Mouse (Mus musculus) lung, postnatal 0 days (tissue): ENCODE measurements at regions not wholly inside any gene's neighbourhood (a gene's known extent, or its start where the extent isn't known, plus 50 kb on each side); places are given as distances from the start of the nearest gene placed in this dataset.
A peak's percentile ranks its signal among the peaks of the same experiment; 100 is the strongest.

Experiments used
- ATAC-seq: fragments of 200-750 bp; cut with Nextera tagmentation; 2 replicates; pipeline ENCODE4 v1.8.0; 2017; ENCODE audit warnings: moderate library complexity
- DNase-seq: peaks from one replicate; pipeline ENCODE4 v3.0.0-alpha.2; 2016; ENCODE audit warnings: low spot score
- H3K27ac ChIP-seq: fragments of 300-500 bp; sonication (generic); 2 replicates; pipeline ENCODE4 v1.5.1; 2014; ENCODE audit warnings: antibody characterized with exemption, mild to moderate bottlenecking, low read length, mixed read lengths
- H3K27me3 ChIP-seq: fragments of 300-500 bp; sonication (generic); replicated peaks from 2 replicates; pipeline ENCODE4 v1.6.1; 2014; ENCODE audit warnings: low read length, mixed read lengths; ENCODE audit not compliant: insufficient read depth
- H3K36me3 ChIP-seq: fragments of 300-500 bp; sonication (generic); 2 replicates; pipeline ENCODE4 v1.6.1; 2014; ENCODE audit warnings: low read length, mixed read lengths; ENCODE audit not compliant: insufficient read depth
- H3K4me1 ChIP-seq: fragments of 300-500 bp; sonication (generic); 2 replicates; pipeline ENCODE4 v1.6.1; 2014; ENCODE audit warnings: antibody characterized with exemption, low read depth, low read length, mixed read lengths; ENCODE audit not compliant: insufficient read depth
- H3K4me2 ChIP-seq: fragments of 300-500 bp; sonication (generic); replicated peaks from 2 replicates; pipeline ENCODE4 v1.6.1; 2014; ENCODE audit warnings: low read depth, mild to moderate bottlenecking, low read length, moderate library complexity, mixed read lengths
- H3K4me3 ChIP-seq: fragments of 300-500 bp; sonication (generic); 2 replicates; pipeline ENCODE4 v1.5.1; 2014; ENCODE audit warnings: low read depth, low read length
- H3K9ac ChIP-seq: fragments of 300-500 bp; sonication (generic); replicated peaks from 2 replicates; pipeline ENCODE4 v1.6.1; 2014; ENCODE audit warnings: low read depth, mild to moderate bottlenecking
- H3K9me3 ChIP-seq: fragments of 300-500 bp; sonication (generic); 2 replicates; pipeline ENCODE4 v1.6.1; 2016; ENCODE audit warnings: low read length, mixed read lengths
- CTCF ChIP-seq: IDR thresholded peaks from 2 replicates; pipeline ENCODE4 v1.5.1; 2016; ENCODE audit warnings: antibody characterized with exemption, mild to moderate bottlenecking
- EP300 ChIP-seq: IDR thresholded peaks from 2 replicates; pipeline ENCODE4 v1.6.1; 2016; ENCODE audit warnings: antibody characterized with exemption, mild to moderate bottlenecking, control low read depth
- WGBS: fragments of 180-500 bp; shearing (Covaris S2); extraction: QIAGEN DNeasy Blood & Tissue Kit; methylation state at CpG from one replicate; pipeline ENCODE4 v1.1.7; 2014; 5-methylcytosine and 5-hydroxymethylcytosine counted together

GRCm38 (mm10) chr13:111979428-111980204 is 170.8 kb upstream of the Map3k1 start:
- Histone ChIP-seq H3K9ac (no peak overlapping the region), H3K4me1 (peaks cover 15% of the 10 kb centered on the region; the same call in 1 of the 2 replicates), H3K27ac (no peak overlapping the region), H3K9me3 (no peaks in the 10 kb centered on the region), H3K36me3 (no peaks in the 10 kb centered on the region), H3K4me3 (no peak overlapping the region), H3K27me3 (no peaks in the 10 kb centered on the region), H3K4me2 (peak overlapping the region; percentile 41)
- 24% methylated on average over 17 of the region's 17 CpGs for WGBS
- ATAC-seq = no peak; the same call in 1 of the 2 replicates
- no peak for DNase-seq
- no peak for TF ChIP-seq CTCF
- no peak for TF ChIP-seq EP300

GRCm38 (mm10) chr13:111980205-111980595 is 171.4 kb upstream of the Map3k1 start:
- DNase-seq (no peak), ATAC-seq (no peak)
- Histone ChIP-seq H3K4me3 (no peak overlapping the region), H3K36me3 (no peaks in the 10 kb centered on the region), H3K4me1 (peaks cover 15% of the 10 kb centered on the region; the same call in 1 of the 2 replicates), H3K9ac (no peak overlapping the region), H3K4me2 (no peak overlapping the region), H3K9me3 (no peaks in the 10 kb centered on the region), H3K27ac (no peak overlapping the region), H3K27me3 (no peaks in the 10 kb centered on the region)
- 75% methylated on average over 12 of the region's 12 CpGs for WGBS
- TF ChIP-seq EP300 = no peak

DNA sequence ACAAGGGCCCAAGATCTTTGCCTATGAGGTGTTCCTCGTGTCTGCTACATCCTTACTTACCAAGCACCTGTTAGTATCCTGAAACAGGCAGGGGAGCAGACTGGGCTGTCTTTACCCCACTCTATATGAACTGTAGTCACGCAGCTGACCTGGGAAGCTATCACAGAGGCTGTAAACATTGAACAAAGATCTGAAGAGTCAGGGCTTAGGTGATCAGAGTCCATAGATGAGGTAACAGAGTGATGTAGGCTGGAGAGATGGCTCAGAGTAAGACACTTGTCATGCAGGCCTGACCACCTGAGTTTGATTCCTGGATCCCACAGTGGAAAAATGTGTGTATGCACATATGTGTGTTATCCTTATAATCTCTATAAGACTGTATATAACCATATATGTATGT is 172.3 kb upstream of the Map3k1 start:
- H3K4me3 ChIP-seq = no peak overlapping the region
- WGBS = 98% methylated on average over 2 of the region's 2 CpGs
- TF ChIP-seq EP300 = no peak
- no peak for TF ChIP-seq CTCF
- no peak for ATAC-seq
- no peak overlapping the region for H3K27ac ChIP-seq
- DNase-seq = no peak
- no peaks in the 10 kb centered on the region for H3K36me3 ChIP-seq
- H3K4me1 ChIP-seq = peaks cover 15% of the 10 kb centered on the region; the same call in 1 of the 2 replicates
- no peaks in the 10 kb centered on the region for H3K27me3 ChIP-seq
- H3K9me3 ChIP-seq = no peaks in the 10 kb centered on the region
- no peak overlapping the region for H3K9ac ChIP-seq
- no peak overlapping the region for H3K4me2 ChIP-seq

DNA sequence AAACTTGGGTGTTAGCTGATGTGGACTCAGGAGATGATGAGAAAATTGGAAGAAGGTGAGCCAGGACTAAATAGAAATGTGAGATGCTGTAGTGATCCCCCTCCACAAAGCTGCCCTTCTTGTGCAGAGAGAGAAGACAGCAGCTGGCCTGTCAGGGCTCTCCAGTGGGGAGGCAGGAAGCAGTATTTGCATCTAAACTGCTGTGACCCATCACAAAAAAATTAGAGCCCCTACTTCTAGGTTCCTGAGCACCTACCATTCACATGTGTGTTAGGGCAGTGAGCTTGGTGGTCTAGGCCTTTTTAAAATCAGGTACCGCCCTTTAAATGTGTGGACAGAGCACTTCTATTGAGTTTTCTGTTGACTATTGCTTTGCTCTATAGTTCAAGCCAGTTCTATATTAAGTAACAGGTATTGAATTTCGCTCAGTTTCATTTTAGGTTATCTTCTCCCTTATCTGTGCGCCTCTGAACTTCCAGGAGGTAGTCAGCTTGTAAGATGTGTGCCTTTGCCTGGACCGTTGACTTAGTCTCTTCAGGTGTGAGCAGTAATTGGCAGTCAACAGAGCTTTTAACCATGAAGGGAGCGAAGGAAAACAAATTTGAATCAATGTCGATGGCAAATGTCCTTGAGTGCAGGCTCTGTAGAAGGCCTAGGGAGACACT is 174.1 kb upstream of the Map3k1 start:
- Histone ChIP-seq H3K4me1 (peaks cover 15% of the 10 kb centered on the region; the same call in 1 of the 2 replicates), H3K9me3 (no peaks in the 10 kb centered on the region), H3K4me3 (no peak overlapping the region), H3K27ac (no peak overlapping the region), H3K36me3 (no peaks in the 10 kb centered on the region), H3K9ac (no peak overlapping the region), H3K27me3 (no peaks in the 10 kb centered on the region), H3K4me2 (no peak overlapping the region)
- ATAC-seq = no peak
- 50% methylated on average over 6 of the region's 6 CpGs for WGBS
- TF ChIP-seq EP300 (no peak), CTCF (no peak)
- no peak for DNase-seq

DNA sequence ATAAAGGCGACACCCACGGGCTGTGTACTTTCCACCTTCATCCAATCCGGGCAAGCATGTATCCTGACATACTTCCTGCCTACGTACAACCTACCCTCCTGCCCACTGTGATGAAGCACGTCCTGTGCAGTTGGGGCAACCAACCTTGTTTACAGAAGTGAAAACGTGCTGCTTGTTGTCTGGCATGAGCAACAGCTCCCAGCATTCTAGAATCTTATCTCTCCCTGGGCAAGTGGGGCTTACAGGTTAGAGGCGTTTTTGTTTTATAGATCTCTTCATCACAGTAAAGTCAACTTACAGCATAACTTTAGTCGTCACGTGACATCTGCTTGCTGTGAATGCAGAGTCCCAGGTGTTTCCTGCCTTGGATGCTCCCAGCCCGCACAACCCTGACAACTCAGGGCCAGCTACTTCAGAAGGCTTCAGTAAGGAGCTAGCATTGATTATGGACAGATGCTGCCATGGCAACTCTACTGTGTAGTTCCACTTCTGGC is 175.3 kb upstream of the Map3k1 start:
- Histone ChIP-seq H3K27me3 (no peaks in the 10 kb centered on the region), H3K4me2 (0 out of 2 replicates have a peak overlapping the region, but pooled peaks have one; percentile 17), H3K9me3 (no peaks in the 10 kb centered on the region), H3K9ac (no peak overlapping the region), H3K4me3 (no peak overlapping the region), H3K4me1 (peaks cover 7% of the 10 kb centered on the region; the same call in 1 of the 2 replicates), H3K27ac (no peak overlapping the region), H3K36me3 (no peaks in the 10 kb centered on the region)
- ATAC-seq = peak; percentile 86
- peak; percentile 48 for DNase-seq
- 22% methylated on average over 10 of the region's 10 CpGs for WGBS
- TF ChIP-seq CTCF (no peak), EP300 (no peak; the same call in 1 of the 2 replicates)

GRCm38 (mm10) chr13:111985406-111985805 is 176.6 kb upstream of the Map3k1 start:
- no peak overlapping the region for H3K9ac ChIP-seq
- no peak overlapping the region for H3K4me3 ChIP-seq
- no peak for TF ChIP-seq EP300
- TF ChIP-seq CTCF = no peak
- no peak overlapping the region for H3K4me2 ChIP-seq
- ATAC-seq = no peak
- no peaks in the 10 kb centered on the region for H3K4me1 ChIP-seq
- no peaks in the 10 kb centered on the region for H3K9me3 ChIP-seq
- H3K27me3 ChIP-seq = no peaks in the 10 kb centered on the region
- no peak overlapping the region for H3K27ac ChIP-seq
- WGBS = 92% methylated on average over 5 of the region's 5 CpGs
- no peak for DNase-seq
- H3K36me3 ChIP-seq = no peaks in the 10 kb centered on the region
